Mouse (Mus musculus) CD4-positive, CD25-positive, alpha-beta regulatory T cell (primary cell): Measurements from ENCODE around the gene A530064D06Rik. TPM values are rescaled to one million over a fixed set of nuclear protein-coding genes. Genes with fewer than 3 reads are reported as not detected.

Experiments used
- polyA plus RNA-seq: library from polyadenylated mRNA; unstranded; fragments of 100-300 nt; shearing (Covaris generic); gene quantifications from one replicate; pipeline ENCODE4 v1.2.1, GENCODE M21; 2017

A530064D06Rik gene
- not detected for polyA plus RNA-seq

DNA sequence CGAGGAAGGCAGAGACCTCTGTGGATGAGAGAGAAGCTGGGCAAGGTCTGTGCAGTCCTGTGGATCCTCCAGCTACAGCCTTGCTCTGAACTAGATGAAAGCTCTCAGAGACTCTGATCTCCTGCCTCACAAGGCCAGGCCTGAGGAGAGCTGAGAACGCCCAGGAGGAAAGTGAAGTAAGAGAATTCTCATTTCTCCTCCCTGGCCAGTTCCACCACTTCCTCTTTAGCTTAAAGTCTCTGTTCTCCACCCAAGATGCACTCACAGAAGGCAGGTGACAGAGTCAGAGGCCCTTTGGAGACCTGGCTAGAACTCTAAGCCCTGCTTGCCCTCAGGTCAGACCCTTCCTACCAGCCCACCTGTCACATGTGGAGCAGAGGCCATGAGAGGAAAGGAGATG lies at the start of gene A530064D06Rik:
Gene A530064D06Rik (minus strand): TSS at position 173 of the 400 bp plus-strand sequence.

DNA sequence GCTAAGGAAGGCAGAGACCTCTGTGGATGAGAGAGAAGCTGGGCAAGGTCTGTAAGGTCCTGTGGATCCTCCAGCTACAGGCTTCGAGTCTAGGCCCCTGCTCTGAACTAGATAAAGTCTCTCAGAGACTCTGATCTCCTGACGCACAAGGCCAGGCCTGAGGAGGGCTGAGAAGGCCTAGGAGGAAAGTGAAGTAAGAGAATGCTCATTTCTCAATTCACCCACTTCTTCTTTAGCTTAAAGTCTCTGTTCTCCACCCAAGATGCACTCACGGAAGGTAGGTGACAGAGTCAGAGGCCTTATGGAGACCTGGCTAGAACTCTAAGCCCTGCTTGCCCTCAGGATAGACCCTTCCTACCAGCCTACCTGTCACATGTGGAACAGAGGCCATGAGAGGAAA lies 21.0 kb downstream of the A530064D06Rik start, which contains the start of gene 9830107B12Rik:
Gene 9830107B12Rik (minus strand): TSS at position 149 of the 400 bp plus-strand sequence.

Other genes starting within 250 kb of the A530064D06Rik start
- gene Foxp4, start 242.6 kb downstream of the A530064D06Rik start, polyA plus RNA-seq, result 43.2 TPM
- not detected for gene 1700122O11Rik, start 129.0 kb downstream of the A530064D06Rik start, polyA plus RNA-seq
- gene 1700067P10Rik, start 78.0 kb downstream of the A530064D06Rik start, polyA plus RNA-seq, result not detected
- 0.07 TPM for gene 9830107B12Rik, start 21.0 kb downstream of the A530064D06Rik start, polyA plus RNA-seq
- not detected for gene Trem1, start 65.5 kb upstream of the A530064D06Rik start, polyA plus RNA-seq
- gene Trem3, start 80.5 kb upstream of the A530064D06Rik start, polyA plus RNA-seq, result not detected
- gene Treml4, start 97.0 kb upstream of the A530064D06Rik start, polyA plus RNA-seq, result 1.2 TPM
- 32.8 TPM for gene Treml2, start 132.2 kb upstream of the A530064D06Rik start, polyA plus RNA-seq
- 4.9 TPM for gene B430306N03Rik, start 148.9 kb upstream of the A530064D06Rik start, polyA plus RNA-seq
- gene Trem2, start 179.1 kb upstream of the A530064D06Rik start, polyA plus RNA-seq, result not detected
- not detected for gene Treml1, start 192.6 kb upstream of the A530064D06Rik start, polyA plus RNA-seq
- gene Nfya, start 242.6 kb upstream of the A530064D06Rik start, polyA plus RNA-seq, result 4.6 TPM
- gene Oard1, start 242.7 kb upstream of the A530064D06Rik start, polyA plus RNA-seq, result 85.2 TPM